Mouse (Mus musculus): ENCODE measurements around the gene Slc5a5.

GRCm38 (mm10) chr8:70880546-70880945 is 12.0 kb downstream of the Slc5a5 start:
- TF ChIP-seq CTCF (conservative IDR thresholded peaks at IDR 0.05; ENCODE audit: insufficient read depth, insufficient read length, low read depth, low read length), result no peak
- no peak for TF ChIP-seq POLR2A (IDR thresholded peaks at IDR 0.05; ENCODE audit: low read depth, low read length)

Measured in kidney, adult 2 months (tissue).